Mouse (Mus musculus): ENCODE measurements around the gene Sirt6.

GRCm38 (mm10) chr10:81642648-81643448 is 15.3 kb upstream of the Sirt6 start:
- TF ChIP-seq CTCF (IDR thresholded peaks at IDR 0.05; ENCODE audit: low read depth) (no peak), EP300 (optimal IDR thresholded peaks at IDR 0.05) (no peak)

Measured in stomach, postnatal 0 days (tissue).